Mouse (Mus musculus): Measurements from ENCODE around the gene BC067074. TPM values are rescaled to one million over a fixed set of nuclear protein-coding genes. Genes with fewer than 3 reads are reported as not detected.

The BC067074 gene
- polyA plus RNA-seq, 1 experiment: 0.72 TPM

- WGBS: 78% methylated on average over 11 of the region's 11 CpGs
- TF ChIP-seq POLR2A (IDR thresholded peaks at IDR 0.05; ENCODE audit: borderline replicate concordance, control insufficient read depth, low read depth, low read length): no peak
- TF ChIP-seq CTCF (IDR thresholded peaks at IDR 0.05; ENCODE audit: control insufficient read depth, insufficient read depth, low read length): no peak
Measured at GRCm38 (mm10) chr13:113350743-113351430, 57.9 kb downstream of the BC067074 start.

GRCm38 (mm10) chr13:113353546-113353945, 60.6 kb downstream of the BC067074 start:
- no peaks in the 10 kb centered on the region; the same call in 1 of the 2 replicates for H3K4me1 ChIP-seq (ENCODE audit: control insufficient read depth, insufficient read depth, low read length)
- no peak for TF ChIP-seq POLR2A (IDR thresholded peaks at IDR 0.05; ENCODE audit: borderline replicate concordance, control insufficient read depth, low read depth, low read length)
- no peak for TF ChIP-seq CTCF (IDR thresholded peaks at IDR 0.05; ENCODE audit: control insufficient read depth, insufficient read depth, low read length)
- 84% methylated on average over 3 of the region's 3 CpGs for WGBS
- H3K27ac ChIP-seq (ENCODE audit: control insufficient read depth, insufficient read depth, low read depth, low read length, poor library complexity): no peak overlapping the region
- H3K4me3 ChIP-seq (replicated peaks; ENCODE audit: control insufficient read depth, low read depth, low read length): no peak overlapping the region

More at GRCm38 (mm10) chr13:113350743-113351430, 57.9 kb downstream of the BC067074 start:
- H3K4me1 ChIP-seq (ENCODE audit: control insufficient read depth, insufficient read depth, low read length): no peaks in the 10 kb centered on the region; the same call in 1 of the 2 replicates
- H3K4me3 ChIP-seq (replicated peaks; ENCODE audit: control insufficient read depth, low read depth, low read length): no peak overlapping the region
- no peak overlapping the region for H3K27ac ChIP-seq (ENCODE audit: control insufficient read depth, insufficient read depth, low read depth, low read length, poor library complexity)

DNA sequence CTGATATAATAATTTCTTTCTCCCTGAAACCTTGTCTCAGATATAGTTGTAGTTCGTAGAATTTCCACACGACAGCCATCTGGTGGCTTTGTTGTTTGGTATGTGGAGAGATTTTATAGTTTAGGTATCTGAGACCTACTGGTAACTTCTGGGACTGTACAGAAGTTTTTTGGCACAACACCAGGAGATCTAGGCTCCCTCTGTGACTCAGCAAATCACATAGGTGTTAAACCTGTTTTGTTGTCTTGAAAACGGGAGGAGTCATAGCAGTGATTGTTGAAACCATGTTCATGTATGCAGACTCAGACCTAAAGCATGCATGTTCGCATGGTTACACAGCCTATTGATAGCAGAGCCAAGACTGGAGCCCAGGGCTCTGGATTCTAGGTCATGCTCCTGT, 61.0 kb downstream of the BC067074 start:
- H3K4me1 ChIP-seq (ENCODE audit: control insufficient read depth, insufficient read depth, low read length): no peaks in the 10 kb centered on the region; the same call in 1 of the 2 replicates

DNA sequence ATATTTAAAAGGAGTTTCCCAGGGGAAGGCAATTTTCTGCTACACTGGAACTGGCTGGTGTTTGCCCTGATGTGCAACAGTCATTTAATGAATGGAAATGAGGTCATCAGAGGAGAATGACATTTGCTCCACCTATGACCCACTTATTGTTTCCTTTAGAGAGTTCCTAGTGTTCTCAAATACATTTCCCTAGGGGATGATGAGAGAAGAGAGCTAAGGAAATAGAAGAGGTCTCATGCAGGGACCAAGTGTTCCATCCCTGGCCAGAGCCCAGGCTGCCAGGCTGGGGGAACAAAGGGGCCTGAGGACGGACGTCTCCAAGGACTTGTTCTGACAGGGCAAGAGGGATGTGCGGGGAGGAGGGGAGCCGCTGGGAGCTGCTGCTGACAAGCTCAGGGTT, 62.1 kb downstream of the BC067074 start:
- no peaks in the 10 kb centered on the region; the same call in 1 of the 2 replicates for H3K4me1 ChIP-seq (ENCODE audit: control insufficient read depth, insufficient read depth, low read length)
- no peak overlapping the region for H3K4me3 ChIP-seq (replicated peaks; ENCODE audit: control insufficient read depth, low read depth, low read length)
- TF ChIP-seq POLR2A (IDR thresholded peaks at IDR 0.05; ENCODE audit: borderline replicate concordance, control insufficient read depth, low read depth, low read length) (no peak), CTCF (IDR thresholded peaks at IDR 0.05; ENCODE audit: control insufficient read depth, insufficient read depth, low read length) (no peak)
- H3K27ac ChIP-seq (ENCODE audit: control insufficient read depth, insufficient read depth, low read depth, low read length, poor library complexity): no peak overlapping the region
- WGBS: 88% methylated on average over 4 of the region's 4 CpGs

More for the DNA sequence above, 61.0 kb downstream of the BC067074 start:
- TF ChIP-seq CTCF (IDR thresholded peaks at IDR 0.05; ENCODE audit: control insufficient read depth, insufficient read depth, low read length) (no peak), POLR2A (IDR thresholded peaks at IDR 0.05; ENCODE audit: borderline replicate concordance, control insufficient read depth, low read depth, low read length) (no peak)
- Histone ChIP-seq H3K27ac (ENCODE audit: control insufficient read depth, insufficient read depth, low read depth, low read length, poor library complexity) (no peak overlapping the region), H3K4me3 (replicated peaks; ENCODE audit: control insufficient read depth, low read depth, low read length) (no peak overlapping the region)
- whole genome bisulfite sequencing: 76% methylated on average over 4 of the region's 4 CpGs

DNA sequence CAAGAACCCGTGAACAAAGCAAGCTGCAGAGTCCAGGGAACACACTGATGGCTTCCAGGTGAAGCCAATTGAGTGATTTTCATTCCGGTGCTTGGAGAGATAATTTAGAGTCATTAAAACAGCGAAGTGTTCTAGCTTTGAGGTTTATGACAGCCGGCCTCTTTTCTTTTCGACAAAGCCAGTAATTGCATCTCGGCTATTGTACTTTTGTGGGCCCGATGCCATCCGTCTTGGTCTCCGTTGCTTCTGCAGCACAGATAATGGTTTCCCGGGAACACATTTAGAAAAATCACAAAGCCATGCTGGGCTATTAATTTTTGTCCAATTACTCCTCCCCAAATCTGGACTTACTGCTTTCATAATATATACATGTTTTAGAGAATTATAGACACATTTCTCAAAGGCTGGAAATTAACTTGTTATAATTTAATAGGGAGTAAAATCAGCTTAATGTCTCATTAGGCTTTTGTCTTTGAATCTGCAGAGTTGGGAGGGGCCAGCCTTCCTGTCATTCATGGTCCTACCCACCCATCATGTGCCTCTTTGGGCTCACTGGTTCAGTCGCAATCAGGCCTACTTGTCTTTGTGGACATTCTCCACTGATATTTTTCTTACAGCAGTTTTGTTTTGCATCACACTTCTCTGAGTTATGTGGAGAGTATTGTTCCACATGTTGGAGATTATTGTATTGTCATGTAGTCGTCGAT, 64.6 kb downstream of the BC067074 start:
- WGBS: 86% methylated on average over 13 of the region's 13 CpGs
- H3K4me1 ChIP-seq (ENCODE audit: control insufficient read depth, insufficient read depth, low read length): no peaks in the 10 kb centered on the region; the same call in 1 of the 2 replicates
- H3K27ac ChIP-seq (ENCODE audit: control insufficient read depth, insufficient read depth, low read depth, low read length, poor library complexity): no peak overlapping the region
- H3K4me3 ChIP-seq (replicated peaks; ENCODE audit: control insufficient read depth, low read depth, low read length): no peak overlapping the region
- TF ChIP-seq CTCF (IDR thresholded peaks at IDR 0.05; ENCODE audit: control insufficient read depth, insufficient read depth, low read length): no peak
- TF ChIP-seq POLR2A (IDR thresholded peaks at IDR 0.05; ENCODE audit: borderline replicate concordance, control insufficient read depth, low read depth, low read length): no peak

GRCm38 (mm10) chr13:113359676-113360075, 66.7 kb downstream of the BC067074 start:
- Histone ChIP-seq H3K4me1 (ENCODE audit: control insufficient read depth, insufficient read depth, low read length) (no peaks in the 10 kb centered on the region; the same call in 1 of the 2 replicates), H3K4me3 (replicated peaks; ENCODE audit: control insufficient read depth, low read depth, low read length) (no peak overlapping the region), H3K27ac (ENCODE audit: control insufficient read depth, insufficient read depth, low read depth, low read length, poor library complexity) (no peak overlapping the region)
- TF ChIP-seq POLR2A (IDR thresholded peaks at IDR 0.05; ENCODE audit: borderline replicate concordance, control insufficient read depth, low read depth, low read length) (no peak), CTCF (IDR thresholded peaks at IDR 0.05; ENCODE audit: control insufficient read depth, insufficient read depth, low read length) (no peak)
- WGBS: 81% methylated on average over 1 of the region's 1 CpGs

- Histone ChIP-seq H3K4me1 (ENCODE audit: control insufficient read depth, insufficient read depth, low read length) (no peaks in the 10 kb centered on the region), H3K4me3 (replicated peaks; ENCODE audit: control insufficient read depth, low read depth, low read length) (no peak overlapping the region), H3K27ac (ENCODE audit: control insufficient read depth, insufficient read depth, low read depth, low read length, poor library complexity) (no peak overlapping the region)
- TF ChIP-seq POLR2A (IDR thresholded peaks at IDR 0.05; ENCODE audit: borderline replicate concordance, control insufficient read depth, low read depth, low read length): no peak
- no peak for TF ChIP-seq CTCF (IDR thresholded peaks at IDR 0.05; ENCODE audit: control insufficient read depth, insufficient read depth, low read length)
- 88% methylated on average over 10 of the region's 10 CpGs for WGBS
Measured at GRCm38 (mm10) chr13:113365976-113366375, 73.0 kb downstream of the BC067074 start.

- H3K4me1 ChIP-seq (ENCODE audit: control insufficient read depth, insufficient read depth, low read length): no peaks in the 10 kb centered on the region; the same call in 1 of the 2 replicates
- no peak for TF ChIP-seq POLR2A (IDR thresholded peaks at IDR 0.05; ENCODE audit: borderline replicate concordance, control insufficient read depth, low read depth, low read length)
- TF ChIP-seq CTCF (IDR thresholded peaks at IDR 0.05; ENCODE audit: control insufficient read depth, insufficient read depth, low read length): no peak
- no peak overlapping the region for H3K4me3 ChIP-seq (replicated peaks; ENCODE audit: control insufficient read depth, low read depth, low read length)
- 77% methylated on average over 13 of the region's 13 CpGs for WGBS
- no peak overlapping the region for H3K27ac ChIP-seq (ENCODE audit: control insufficient read depth, insufficient read depth, low read depth, low read length, poor library complexity)
Measured at GRCm38 (mm10) chr13:113368931-113369579, 76.1 kb downstream of the BC067074 start.

All from bone marrow, adult 2 months (tissue).